Mouse (Mus musculus) kidney, embryonic 16.5 days (tissue): Measurements from ENCODE around the gene Arhgap21. TPM values are rescaled to one million over a fixed set of nuclear protein-coding genes. Genes with fewer than 3 reads are reported as not detected.
A peak's percentile ranks its signal among the peaks of the same experiment; 100 is the strongest.

Source experiments
- ATAC-seq: fragments of 200-750 bp; cut with Nextera tagmentation; 2 replicates; pipeline ENCODE4 v1.8.0; 2017; ENCODE audit warnings: moderate TSS enrichment; ENCODE audit not compliant: low FRiP score, low TSS enrichment
- H3K27ac ChIP-seq: fragments of 300-500 bp; sonication (generic); 2 replicates; pipeline ENCODE4 v1.5.1; 2014; ENCODE audit warnings: low read length
- H3K27me3 ChIP-seq: fragments of 300-500 bp; sonication (generic); 2 replicates; pipeline ENCODE4 v1.6.1; 2014; ENCODE audit warnings: low read length, control low read depth, mixed read lengths; ENCODE audit not compliant: insufficient read depth
- H3K36me3 ChIP-seq: fragments of 300-500 bp; sonication (generic); 2 replicates; pipeline ENCODE4 v1.6.1; 2014; ENCODE audit warnings: low read length, control low read depth, mixed read lengths; ENCODE audit not compliant: insufficient read depth
- H3K4me1 ChIP-seq: fragments of 300-500 bp; sonication (generic); 2 replicates; pipeline ENCODE4 v1.6.1; 2014; ENCODE audit warnings: low read length, control low read depth, mixed read lengths; ENCODE audit not compliant: insufficient read depth
- H3K4me2 ChIP-seq: fragments of 300-500 bp; sonication (generic); replicated peaks from 2 replicates; pipeline ENCODE4 v1.6.1; 2014; ENCODE audit warnings: low read depth, low read length
- H3K4me3 ChIP-seq: fragments of 300-500 bp; sonication (generic); 2 replicates; pipeline ENCODE4 v1.5.1; 2014; ENCODE audit warnings: mild to moderate bottlenecking, low read length
- H3K9ac ChIP-seq: fragments of 300-500 bp; sonication (generic); replicated peaks from 2 replicates; pipeline ENCODE4 v1.6.1; 2014; ENCODE audit warnings: low read length
- H3K9me3 ChIP-seq: fragments of 300-500 bp; sonication (generic); 2 replicates; pipeline ENCODE4 v1.6.1; 2016; ENCODE audit warnings: low read length, control low read depth
- WGBS: fragments of 180-500 bp; shearing (Covaris S2); extraction: QIAGEN DNeasy Blood & Tissue Kit; methylation state at CpG from one replicate; pipeline ENCODE4 v1.1.7; 2014; 5-methylcytosine and 5-hydroxymethylcytosine counted together
- polyA plus RNA-seq: library from polyadenylated mRNA; unstranded; fragments of >200 nt; fragmentation: Nextera tagmentation; extraction: Ambion mirVana; gene quantifications from 2 replicates; pipeline ENCODE4 v1.2.1, GENCODE M21; 2015

Arhgap21 gene
- polyA plus RNA-seq, 1 experiment from 2014 or later, result 9.2 TPM

DNA sequence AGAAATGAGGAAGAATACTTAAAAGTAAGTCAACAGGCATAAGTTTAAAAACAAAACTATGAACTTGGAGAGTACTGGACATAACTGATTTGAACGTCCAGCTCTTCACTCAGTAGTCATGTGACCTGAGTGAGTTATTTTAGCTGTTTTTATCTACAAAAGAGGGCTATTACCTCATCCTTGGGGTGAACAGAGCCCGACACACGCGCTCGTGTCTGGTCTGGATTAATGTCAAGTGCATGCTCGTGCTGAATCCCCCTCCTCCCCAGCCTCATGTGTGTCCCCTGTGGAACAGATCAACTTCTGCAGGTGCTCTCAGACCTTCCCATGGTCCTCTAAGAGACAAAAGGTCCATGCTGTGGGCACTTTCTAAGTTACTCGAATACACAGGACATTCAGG lies 59.3 kb downstream of the Arhgap21 start:
- WGBS, result 73% methylated on average over 7 of the region's 7 CpGs
- H3K9me3 ChIP-seq, result no peaks in the 10 kb centered on the region

GRCm38 (mm10) chr2:20907291-20907690 lies 61.4 kb downstream of the Arhgap21 start:
- H3K27me3 ChIP-seq, result no peaks in the 10 kb centered on the region
- 0 out of 2 replicates have a peak, but pooled peaks cover 4% of the 10 kb centered on the region for H3K4me1 ChIP-seq
- WGBS, result 80% methylated on average over 3 of the region's 3 CpGs
- H3K4me2 ChIP-seq, result no peak overlapping the region
- no peak overlapping the region for H3K9ac ChIP-seq
- H3K4me3 ChIP-seq, result no peak overlapping the region
- H3K27ac ChIP-seq, result no peak overlapping the region
- ATAC-seq, result no peak
- H3K9me3 ChIP-seq, result no peaks in the 10 kb centered on the region
- 0 out of 2 replicates have a peak, but pooled peaks cover 6% of the 10 kb centered on the region for H3K36me3 ChIP-seq

More for the DNA sequence above, 59.3 kb downstream of the Arhgap21 start:
- Histone ChIP-seq H3K4me2 (no peak overlapping the region), H3K4me1 (no peaks in the 10 kb centered on the region), H3K36me3 (0 out of 2 replicates have a peak, but pooled peaks cover 6% of the 10 kb centered on the region), H3K4me3 (no peak overlapping the region), H3K27ac (no peak overlapping the region), H3K27me3 (no peaks in the 10 kb centered on the region), H3K9ac (no peak overlapping the region)
- ATAC-seq, result no peak

GRCm38 (mm10) chr2:20905411-20905810 lies 63.3 kb downstream of the Arhgap21 start:
- no peak for ATAC-seq
- no peak overlapping the region for H3K4me3 ChIP-seq
- no peak overlapping the region for H3K9ac ChIP-seq
- 90% methylated on average over 8 of the region's 8 CpGs for WGBS
- H3K9me3 ChIP-seq, result no peaks in the 10 kb centered on the region
- no peak overlapping the region for H3K4me2 ChIP-seq
- no peaks in the 10 kb centered on the region for H3K27me3 ChIP-seq
- H3K27ac ChIP-seq, result no peak overlapping the region
- 0 out of 2 replicates have a peak, but pooled peaks cover 4% of the 10 kb centered on the region for H3K4me1 ChIP-seq
- H3K36me3 ChIP-seq, result 0 out of 2 replicates have a peak, but pooled peaks cover 1% of the 10 kb centered on the region

- Histone ChIP-seq H3K27me3 (no peaks in the 10 kb centered on the region), H3K9ac (no peak overlapping the region), H3K9me3 (no peaks in the 10 kb centered on the region), H3K27ac (no peak overlapping the region), H3K36me3 (no peaks in the 10 kb centered on the region), H3K4me2 (no peak overlapping the region), H3K4me3 (no peak overlapping the region), H3K4me1 (peaks cover 14% of the 10 kb centered on the region; the same call in 1 of the 2 replicates)
- 78% methylated on average over 11 of the region's 11 CpGs for WGBS
- ATAC-seq, result no peak
These were observed 65.6 kb downstream of the Arhgap21 start for GRCm38 (mm10) chr2:20902981-20903645.

GRCm38 (mm10) chr2:20901916-20902315 lies 66.8 kb downstream of the Arhgap21 start:
- Histone ChIP-seq H3K36me3 (no peaks in the 10 kb centered on the region), H3K4me2 (no peak overlapping the region), H3K27ac (no peak overlapping the region), H3K4me1 (peaks cover 14% of the 10 kb centered on the region; the same call in 1 of the 2 replicates), H3K9me3 (no peaks in the 10 kb centered on the region), H3K9ac (no peak overlapping the region), H3K4me3 (no peak overlapping the region), H3K27me3 (no peaks in the 10 kb centered on the region)
- ATAC-seq, result no peak
- WGBS, result 94% methylated on average over 4 of the region's 4 CpGs

GRCm38 (mm10) chr2:20899301-20899700 lies 69.4 kb downstream of the Arhgap21 start:
- H3K4me2 ChIP-seq, result peak overlapping the region; percentile 20; the same call in 1 of the 2 replicates
- H3K4me1 ChIP-seq, result peaks cover 15% of the 10 kb centered on the region; the same call in 1 of the 2 replicates
- H3K9ac ChIP-seq, result no peak overlapping the region
- H3K27me3 ChIP-seq, result no peaks in the 10 kb centered on the region
- 22% methylated on average over 9 of the region's 9 CpGs for WGBS
- H3K9me3 ChIP-seq, result no peaks in the 10 kb centered on the region
- peak; percentile 50 for ATAC-seq
- H3K36me3 ChIP-seq, result no peaks in the 10 kb centered on the region
- no peak overlapping the region for H3K27ac ChIP-seq
- H3K4me3 ChIP-seq, result no peak overlapping the region

GRCm38 (mm10) chr2:20898684-20899083 lies 70.0 kb downstream of the Arhgap21 start:
- Histone ChIP-seq H3K36me3 (no peaks in the 10 kb centered on the region), H3K27me3 (no peaks in the 10 kb centered on the region), H3K27ac (no peak overlapping the region), H3K4me2 (no peak overlapping the region), H3K9ac (no peak overlapping the region), H3K4me3 (no peak overlapping the region), H3K9me3 (no peaks in the 10 kb centered on the region), H3K4me1 (peaks cover 13% of the 10 kb centered on the region; the same call in 1 of the 2 replicates)
- ATAC-seq, result peak; percentile 96
- 42% methylated on average over 6 of the region's 6 CpGs for WGBS

GRCm38 (mm10) chr2:20896446-20896845 lies 72.2 kb downstream of the Arhgap21 start:
- no peak overlapping the region for H3K9ac ChIP-seq
- peaks cover 13% of the 10 kb centered on the region; the same call in 1 of the 2 replicates for H3K4me1 ChIP-seq
- no peak overlapping the region for H3K4me2 ChIP-seq
- no peak overlapping the region for H3K27ac ChIP-seq
- no peaks in the 10 kb centered on the region for H3K36me3 ChIP-seq
- WGBS, result 82% methylated on average over 5 of the region's 5 CpGs
- no peaks in the 10 kb centered on the region for H3K27me3 ChIP-seq
- H3K4me3 ChIP-seq, result no peak overlapping the region
- no peak for ATAC-seq
- no peaks in the 10 kb centered on the region for H3K9me3 ChIP-seq

GRCm38 (mm10) chr2:20894100-20894690 lies 74.5 kb downstream of the Arhgap21 start:
- 0 out of 2 replicates have a peak, but pooled peaks have one; percentile 31 for ATAC-seq
- H3K4me2 ChIP-seq, result no peak overlapping the region
- 35% methylated on average over 5 of the region's 5 CpGs for WGBS
- peaks cover 7% of the 10 kb centered on the region; the same call in 1 of the 2 replicates for H3K4me1 ChIP-seq
- no peaks in the 10 kb centered on the region for H3K27me3 ChIP-seq
- H3K27ac ChIP-seq, result no peak overlapping the region
- H3K36me3 ChIP-seq, result no peaks in the 10 kb centered on the region
- H3K9ac ChIP-seq, result no peak overlapping the region
- H3K9me3 ChIP-seq, result no peaks in the 10 kb centered on the region
- no peak overlapping the region for H3K4me3 ChIP-seq

- Histone ChIP-seq H3K27me3 (no peaks in the 10 kb centered on the region), H3K4me2 (no peak overlapping the region), H3K36me3 (peaks cover 6% of the 10 kb centered on the region), H3K4me1 (no peaks in the 10 kb centered on the region), H3K9me3 (no peaks in the 10 kb centered on the region), H3K4me3 (no peak overlapping the region), H3K9ac (no peak overlapping the region), H3K27ac (no peak overlapping the region)
- ATAC-seq, result no peak
- 52% methylated on average over 3 of the region's 3 CpGs for WGBS
These were observed 79.9 kb downstream of the Arhgap21 start for GRCm38 (mm10) chr2:20888751-20889150.
